14 mouse cellular contexts compared by ENCODE assay signal in genomic region chr12:74108663-74109081, GRCm38 (mm10).
A peak's percentile ranks its signal among the peaks of the same experiment; 100 is the strongest.
DNase-seq lines count a peak whose midpoint lies in the region; ATAC-seq and TF ChIP-seq lines count a peak whose summit lies in the region.
"Had no signal": no experiment of that assay in that cellular context is flagged by ENCODE, and none has a peak within 500 bp of the region (broad histone marks: within the 10 kb centered on the region; RNA-seq: fewer than 3 reads in every experiment).

No protein-coding gene starts in this region.

- no peak for DNase-seq in forebrain, embryonic 11.5 days (ENCODE audit: low spot score)
- peak; percentile 45 for DNase-seq in layer of hippocampus, adult 9-11 months
- DNase-seq in layer of hippocampus, adult 11-12 months (ENCODE audit: low spot score) = no peak
- peak; percentile 42 to 68 for DNase-seq in left cerebral cortex, postnatal 14 days (ENCODE audit: low spot score in 2 of 2)
- no peak for DNase-seq in retina, postnatal 1 day
- no peak for DNase-seq in gastrocnemius, adult 2 months
- no peak for DNase-seq in kidney, adult 9 months
- DNase-seq: gastrocnemius, postnatal 25 days; kidney, postnatal 14 days had no signal

- H3K4me2 ChIP-seq in forebrain, embryonic 13.5 days = no peak overlapping the region
- no peak overlapping the region for H3K4me2 ChIP-seq in forebrain, embryonic 11.5 days (ENCODE audit: low read depth, low read length, severe bottlenecking)
- H3K4me2 ChIP-seq: heart, embryonic 15.5 days; lung, embryonic 15.5 days had no signal

- WGBS in forebrain, embryonic 13.5 days = 53% methylated on average over 4 of the region's 4 CpGs
- WGBS in forebrain, embryonic 11.5 days = 72% methylated on average over 4 of the region's 4 CpGs

- intact Hi-C loops in left cerebral cortex, postnatal 14 days (cut with DNase I) = loop anchor here (5.0 kb wide), 1 partner anchor 51 kb away; no protein-coding TSS in a partner anchor
- intact Hi-C loops in gastrocnemius, adult 2 months (cut with DNase I) = no loop called here

- peak; percentile 46; the same call in 1 of the 2 replicates for ATAC-seq in forebrain, embryonic 13.5 days
- no peak for ATAC-seq in forebrain, embryonic 11.5 days (replicated peaks; ENCODE audit: low FRiP score)
- ATAC-seq: Patski had no signal

- no peak overlapping the region for H3K27ac ChIP-seq in forebrain, embryonic 13.5 days
- no peak overlapping the region for H3K27ac ChIP-seq in forebrain, embryonic 11.5 days (ENCODE audit: low read depth, low read length)
- H3K27ac ChIP-seq in gastrocnemius, adult 2 months = no peak overlapping the region
- H3K27ac ChIP-seq: heart, embryonic 15.5 days; lung, embryonic 15.5 days had no signal

- no peaks in the 10 kb centered on the region for H3K27me3 ChIP-seq in forebrain, embryonic 13.5 days
- H3K27me3 ChIP-seq in forebrain, embryonic 11.5 days (ENCODE audit: control insufficient read depth, insufficient read depth, low read length) = no peaks in the 10 kb centered on the region
- H3K27me3 ChIP-seq: heart, embryonic 15.5 days; lung, embryonic 15.5 days had no signal

- H3K9ac ChIP-seq in forebrain, embryonic 13.5 days = no peak overlapping the region
- H3K9ac ChIP-seq in forebrain, embryonic 11.5 days (ENCODE audit: low read length) = no peak overlapping the region
- H3K9ac ChIP-seq: heart, embryonic 15.5 days; lung, embryonic 15.5 days had no signal

- H3K4me3 ChIP-seq in forebrain, embryonic 13.5 days = no peak overlapping the region
- H3K4me3 ChIP-seq in forebrain, embryonic 11.5 days (ENCODE audit: low read depth, low read length) = no peak overlapping the region
- no peak overlapping the region for H3K4me3 ChIP-seq in gastrocnemius, adult 2 months
- H3K4me3 ChIP-seq: heart, embryonic 15.5 days; lung, embryonic 15.5 days; myocyte had no signal

- H3K9me3 ChIP-seq in forebrain, embryonic 13.5 days (replicated peaks) = no peaks in the 10 kb centered on the region
- no peaks in the 10 kb centered on the region for H3K9me3 ChIP-seq in forebrain, embryonic 11.5 days (ENCODE audit: control insufficient read depth, low read length)
- H3K9me3 ChIP-seq: heart, embryonic 15.5 days; lung, embryonic 15.5 days had no signal

- H3K36me3 ChIP-seq in forebrain, embryonic 13.5 days (ENCODE audit: poor library complexity, severe bottlenecking) = no peaks in the 10 kb centered on the region
- H3K36me3 ChIP-seq in forebrain, embryonic 11.5 days (ENCODE audit: control insufficient read depth, insufficient read depth, low read length) = no peaks in the 10 kb centered on the region
- H3K36me3 ChIP-seq: heart, embryonic 15.5 days; lung, embryonic 15.5 days had no signal

- no peaks in the 10 kb centered on the region for H3K4me1 ChIP-seq in forebrain, embryonic 13.5 days
- 0 out of 2 replicates have a peak, but pooled peaks cover 2% of the 10 kb centered on the region for H3K4me1 ChIP-seq in forebrain, embryonic 11.5 days (replicated peaks; ENCODE audit: control insufficient read depth, insufficient read depth, low read length)
- H3K4me1 ChIP-seq: heart, embryonic 15.5 days; lung, embryonic 15.5 days had no signal

- TF ChIP-seq CTCF in gastrocnemius, adult 2 months (IDR thresholded peaks at IDR 0.05) = no peak

Comparison
In these comparisons a context has a peak if more than half of its experiments do, and no peak if none do; other contexts are left out.
1. DNase-seq: peak in layer of hippocampus, adult 9-11 months (single experiment) and left cerebral cortex, postnatal 14 days (2 of 2); none in forebrain, embryonic 11.5 days (single experiment), layer of hippocampus, adult 11-12 months (single experiment), retina, postnatal 1 day (single experiment), gastrocnemius, adult 2 months (single experiment) and kidney, adult 9 months (single experiment).